Mouse (Mus musculus) brain, embryonic 14.5 days (tissue): ENCODE data around the gene Lrwd1. TPM values are rescaled to one million over a fixed set of nuclear protein-coding genes. Genes with fewer than 3 reads are reported as not detected.

Source experiments
- DNase-seq: peaks from one replicate; pipeline ENCODE4 v3.0.0-alpha.2; 2011; ENCODE audit warnings: low read depth
- CTCF ChIP-seq: fragments of 200-500 bp; IDR thresholded peaks from 2 replicates; pipeline ENCODE4 v1.5.1; 2012; ENCODE audit warnings: inconsistent platforms, mild to moderate bottlenecking, moderate library complexity, borderline replicate concordance; ENCODE audit not compliant: insufficient read depth, insufficient read length; ENCODE audit errors: extremely low read depth
- POLR2A ChIP-seq: fragments of 200-500 bp; IDR thresholded peaks from 2 replicates; pipeline ENCODE4 v1.6.1; 2012; ENCODE audit warnings: mild to moderate bottlenecking, inconsistent platforms, borderline replicate concordance; ENCODE audit not compliant: poor library complexity, insufficient read depth, insufficient read length, severe bottlenecking; ENCODE audit errors: extremely low read depth
- polyA plus RNA-seq: library from polyadenylated mRNA; depleted of rRNA; stranded (reverse); fragments of >200 nt; gene quantifications from 2 replicates; pipeline ENCODE4 v1.2.3, GENCODE M21; 2012; rRNA removed

The Lrwd1 gene
- 45.7 and 69.0 TPM in 2 replicates for polyA plus RNA-seq

- DNase-seq: peak; percentile 99
- peak; percentile 49; the same call in 1 of the 2 replicates for TF ChIP-seq POLR2A
- TF ChIP-seq CTCF: peak; percentile 53; the same call in 1 of the 2 replicates
Observed at GRCm38 (mm10) chr5:136135571-136136291, at the start of gene Lrwd1, which contains the start of gene Alkbh4. Gene Lrwd1, minus strand, starts transcription at chr5:136136074. Gene Alkbh4, plus strand, starts transcription at chr5:136136146.

DNA sequence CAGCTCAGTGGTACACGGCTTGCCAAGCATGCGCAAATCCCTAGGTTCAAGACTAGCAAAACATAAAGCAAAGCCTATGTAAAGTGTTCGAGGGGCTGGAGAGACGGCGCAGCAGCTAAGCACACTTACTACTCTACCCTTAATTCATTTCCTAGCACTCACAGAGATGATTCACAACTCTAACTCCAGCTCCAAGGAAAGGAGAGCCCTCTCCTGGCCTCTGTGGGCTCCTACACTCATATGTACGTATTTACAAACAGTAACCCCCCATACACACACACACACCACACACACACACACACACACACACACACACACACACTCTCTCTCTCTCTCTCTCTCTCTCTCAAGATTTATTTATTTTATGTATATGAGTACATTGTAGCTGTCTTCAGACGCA, 47.9 kb upstream of the Lrwd1 start:
- TF ChIP-seq CTCF (no peak), POLR2A (no peak)
- DNase-seq: no peak

GRCm38 (mm10) chr5:136182830-136183229, 47.0 kb upstream of the Lrwd1 start:
- no peak for TF ChIP-seq CTCF
- no peak for TF ChIP-seq POLR2A
- no peak for DNase-seq

GRCm38 (mm10) chr5:136182049-136182448, 46.2 kb upstream of the Lrwd1 start:
- TF ChIP-seq POLR2A: no peak
- TF ChIP-seq CTCF: no peak
- DNase-seq: no peak

DNA sequence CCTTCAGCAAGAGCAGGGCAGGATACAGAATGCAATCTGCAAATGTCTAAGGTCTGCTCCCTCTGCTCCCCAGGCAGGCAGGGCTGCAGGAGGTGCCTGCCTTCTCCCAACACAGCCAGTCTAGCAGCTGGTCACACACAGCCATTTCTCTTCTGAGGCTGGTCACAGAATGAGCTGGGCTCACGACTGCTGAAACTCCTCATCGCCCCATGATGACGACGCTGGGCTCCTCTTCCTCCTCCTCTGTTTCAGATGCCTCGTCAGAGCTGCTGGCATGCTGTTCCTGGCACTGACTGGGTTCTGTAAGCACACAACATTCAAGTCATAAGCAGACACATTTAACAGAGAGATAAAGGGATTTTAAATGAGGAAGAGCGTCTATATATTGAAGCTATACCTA, 45.3 kb upstream of the Lrwd1 start:
- TF ChIP-seq POLR2A (no peak), CTCF (no peak)
- no peak for DNase-seq

- DNase-seq: no peak
- no peak for TF ChIP-seq POLR2A
- no peak for TF ChIP-seq CTCF
Observed at GRCm38 (mm10) chr5:136179594-136179993, 43.7 kb upstream of the Lrwd1 start.

- peak; percentile 92 for DNase-seq
- TF ChIP-seq CTCF (no peak), POLR2A (no peak)
Observed at GRCm38 (mm10) chr5:136173606-136174463, 38.0 kb upstream of the Lrwd1 start.

- no peak for TF ChIP-seq POLR2A
- TF ChIP-seq CTCF: no peak
- DNase-seq: no peak
Observed at GRCm38 (mm10) chr5:136172939-136173338, 37.1 kb upstream of the Lrwd1 start.

- peak; percentile 29 for DNase-seq
- no peak for TF ChIP-seq CTCF
- TF ChIP-seq POLR2A: no peak
Observed at GRCm38 (mm10) chr5:136171363-136172341, 35.8 kb upstream of the Lrwd1 start.

DNA sequence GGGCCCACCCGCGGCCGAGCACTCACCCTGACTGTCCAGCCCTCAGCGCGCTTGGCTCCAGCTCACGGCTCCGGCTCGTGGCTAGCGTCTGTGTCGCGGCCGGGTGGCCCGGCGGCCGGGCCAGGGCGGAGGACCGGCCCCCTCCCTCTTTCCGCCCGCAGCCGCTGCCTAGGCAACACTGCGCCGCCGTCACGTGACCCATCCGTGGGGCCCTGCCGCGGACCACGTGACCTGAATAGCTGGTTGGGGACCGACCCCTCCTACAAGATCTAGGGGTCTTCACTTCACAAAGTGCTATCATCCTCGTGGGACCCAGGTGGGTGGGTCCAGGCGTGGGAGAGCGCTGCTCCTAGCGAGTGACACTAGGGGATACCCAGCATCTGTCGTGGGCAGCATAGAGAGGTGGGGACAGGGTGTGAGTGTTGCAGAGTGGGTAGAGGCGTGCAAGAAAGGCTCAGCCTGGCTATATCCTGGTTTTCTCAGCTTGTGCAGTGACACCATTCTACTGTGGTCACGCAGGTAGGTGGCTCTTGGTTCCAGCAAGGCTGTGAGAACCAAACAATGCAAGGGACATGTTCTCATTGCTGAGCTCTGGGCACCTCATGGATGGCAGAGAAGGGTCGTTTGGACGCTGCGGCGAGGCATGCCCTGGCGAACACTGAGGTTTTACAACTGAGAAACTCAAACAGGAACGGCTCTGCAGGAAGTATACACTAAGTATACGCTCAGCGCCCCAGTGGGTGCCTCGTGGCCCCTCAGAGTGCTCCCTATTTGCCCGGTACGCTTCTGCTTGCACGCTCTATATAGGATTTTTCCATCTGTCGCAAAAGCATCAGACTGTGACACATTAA, 34.9 kb upstream of the Lrwd1 start, which contains the start of gene Orai2:
Gene Orai2 (minus strand): TSS at position 202 of the 851 bp plus-strand sequence.
- TF ChIP-seq CTCF: no peak
- 0 out of 2 replicates have a peak, but pooled peaks have one; percentile 25 for TF ChIP-seq POLR2A
- peak; percentile 91 for DNase-seq
